Mouse (Mus musculus): Measurements from ENCODE around the gene Paxx. TPM values are rescaled to one million over a fixed set of nuclear protein-coding genes. Genes with fewer than 3 reads are reported as not detected.

Gene Paxx
- polyA plus RNA-seq, 1 experiment from 2014 or later, result 14.3 TPM

DNA sequence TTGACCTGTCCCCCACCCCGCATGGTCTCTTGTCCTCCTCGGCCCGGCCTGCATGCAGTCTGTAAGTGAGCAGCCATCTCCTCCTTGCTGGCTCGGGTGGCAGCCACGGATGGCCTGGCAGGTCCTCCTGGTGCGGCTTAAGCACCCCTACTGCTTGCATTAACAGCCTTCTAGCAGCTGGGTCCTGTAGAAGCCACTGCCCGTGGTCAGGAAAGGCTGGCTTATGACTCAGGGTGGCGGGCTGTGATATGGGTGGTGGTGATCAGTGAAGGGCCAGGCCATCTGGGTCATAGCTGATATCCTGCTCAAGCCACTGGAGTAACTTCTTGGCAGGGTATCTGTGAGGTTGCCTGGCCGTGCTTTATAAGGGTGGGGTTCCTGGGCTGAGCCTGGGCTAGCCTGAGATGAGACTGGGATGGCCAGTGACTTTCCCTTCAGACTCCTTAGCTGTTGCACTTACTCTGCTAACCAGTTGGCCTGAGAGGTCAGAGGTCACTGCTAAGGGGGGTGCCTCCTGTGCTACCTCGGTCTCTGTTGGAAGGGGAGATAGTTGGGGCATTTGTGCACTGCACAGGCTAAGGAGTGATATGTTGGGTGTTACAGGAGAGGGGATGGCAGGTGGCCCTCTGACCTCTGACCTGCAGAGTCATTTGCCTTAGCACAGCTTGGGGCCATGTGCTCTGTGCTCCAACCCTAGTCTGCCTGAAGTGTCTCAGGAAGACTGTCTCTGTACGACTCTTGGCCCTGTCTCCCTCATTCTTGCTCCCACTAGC lies 28.4 kb downstream of the Paxx start:
- Histone ChIP-seq H3K4me2 (ENCODE audit: low read depth, low read length) (no peak overlapping the region), H3K27me3 (ENCODE audit: control insufficient read depth, insufficient read depth, low read length) (0 out of 2 replicates have a peak, but pooled peaks cover 4% of the 10 kb centered on the region), H3K9me3 (replicated peaks; ENCODE audit: control insufficient read depth, low read length) (no peaks in the 10 kb centered on the region), H3K36me3 (replicated peaks; ENCODE audit: control insufficient read depth, insufficient read depth, low read depth, low read length) (no peaks in the 10 kb centered on the region), H3K4me1 (ENCODE audit: control insufficient read depth, insufficient read depth, low read length) (no peaks in the 10 kb centered on the region), H3K27ac (replicated peaks; ENCODE audit: low read depth, low read length) (no peak overlapping the region), H3K4me3 (ENCODE audit: low read depth, low read length) (no peak overlapping the region), H3K9ac (replicated peaks; ENCODE audit: low read length) (no peak overlapping the region)
- DNase-seq (ENCODE audit: low spot score), result no peak
- no peak for ATAC-seq (replicated peaks; ENCODE audit: insufficient number of reproducible peaks, low FRiP score, low TSS enrichment, low read depth)
- 71% methylated on average over 11 of the region's 11 CpGs for WGBS

DNA sequence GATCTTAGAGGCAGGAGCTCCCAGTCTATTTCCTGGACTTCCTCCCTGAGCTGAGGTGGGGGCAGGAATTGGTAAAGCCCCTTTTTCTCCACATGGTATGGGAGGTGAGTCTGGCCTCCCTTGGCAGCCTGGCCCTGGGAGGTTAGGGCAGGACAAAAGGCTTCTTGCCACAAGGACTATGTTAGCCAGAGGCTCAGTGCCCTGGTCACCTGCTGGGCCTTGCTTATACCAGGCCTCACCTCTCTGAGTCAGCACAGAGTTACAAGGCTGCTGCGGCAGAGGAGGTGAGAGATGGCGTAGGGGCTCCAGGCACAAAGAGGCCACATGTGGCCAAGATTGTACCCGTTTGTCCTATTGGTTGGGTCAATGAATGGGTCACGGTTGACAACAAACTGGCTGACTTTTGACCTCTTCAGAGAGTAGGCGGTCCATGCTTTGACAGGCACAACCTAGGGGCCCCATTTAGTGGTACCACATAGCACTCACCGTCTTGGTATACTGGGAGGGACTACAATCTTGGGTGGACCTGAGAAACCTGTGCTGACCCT lies 29.5 kb downstream of the Paxx start:
- DNase-seq (ENCODE audit: low spot score) (no peak), ATAC-seq (replicated peaks; ENCODE audit: insufficient number of reproducible peaks, low FRiP score, low TSS enrichment, low read depth) (no peak)
- Histone ChIP-seq H3K27ac (replicated peaks; ENCODE audit: low read depth, low read length) (no peak overlapping the region), H3K4me3 (ENCODE audit: low read depth, low read length) (no peak overlapping the region), H3K27me3 (ENCODE audit: control insufficient read depth, insufficient read depth, low read length) (0 out of 2 replicates have a peak, but pooled peaks cover 4% of the 10 kb centered on the region), H3K4me1 (ENCODE audit: control insufficient read depth, insufficient read depth, low read length) (no peaks in the 10 kb centered on the region), H3K36me3 (replicated peaks; ENCODE audit: control insufficient read depth, insufficient read depth, low read depth, low read length) (no peaks in the 10 kb centered on the region), H3K9me3 (replicated peaks; ENCODE audit: control insufficient read depth, low read length) (no peaks in the 10 kb centered on the region), H3K4me2 (ENCODE audit: low read depth, low read length) (no peak overlapping the region), H3K9ac (replicated peaks; ENCODE audit: low read length) (no peak overlapping the region)
- WGBS, result 52% methylated on average over 6 of the region's 6 CpGs

DNA sequence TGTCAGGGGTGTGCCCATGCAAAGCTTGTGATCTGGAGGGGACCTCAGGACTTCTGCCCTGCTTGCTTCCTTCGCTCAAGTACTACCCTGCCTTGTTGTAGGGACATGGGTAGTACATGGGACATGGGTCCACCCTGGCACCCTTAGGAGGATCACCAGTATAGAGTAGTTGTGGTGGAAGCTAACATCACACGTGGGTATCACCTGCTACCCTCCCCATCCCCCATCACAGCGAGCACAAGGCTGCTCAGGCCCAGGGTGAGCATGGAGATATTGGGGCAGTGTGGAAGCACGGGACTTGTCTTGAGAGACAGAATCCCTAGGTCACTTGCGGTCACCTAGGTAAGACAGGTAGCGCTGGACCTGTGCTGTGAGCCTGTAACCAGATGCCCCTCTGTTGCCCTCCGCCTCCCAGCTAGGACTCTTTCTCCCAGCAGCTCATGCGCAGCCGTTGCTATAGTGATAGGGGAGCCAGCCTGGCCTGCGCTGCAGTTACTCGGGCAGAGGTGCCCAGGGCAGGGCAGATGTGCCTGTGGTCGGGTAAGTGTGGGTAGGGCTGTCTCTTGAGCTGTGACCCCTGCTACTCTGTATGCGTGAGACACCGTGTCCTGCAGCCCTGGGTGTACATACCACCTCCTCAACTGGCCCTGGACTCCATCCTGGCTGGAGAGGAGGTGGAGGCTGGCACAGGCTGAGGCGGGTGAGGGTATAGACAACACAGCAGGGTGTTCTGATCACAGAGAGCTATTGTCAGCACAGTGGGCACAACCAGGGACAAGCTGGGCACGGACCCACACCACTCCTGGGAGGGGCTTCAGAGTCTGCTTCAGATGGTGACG lies 30.3 kb downstream of the Paxx start:
- ATAC-seq (replicated peaks; ENCODE audit: insufficient number of reproducible peaks, low FRiP score, low TSS enrichment, low read depth), result peak; percentile 29; the same call in 1 of the 2 replicates
- H3K4me1 ChIP-seq (ENCODE audit: control insufficient read depth, insufficient read depth, low read length), result no peaks in the 10 kb centered on the region
- no peaks in the 10 kb centered on the region for H3K36me3 ChIP-seq (replicated peaks; ENCODE audit: control insufficient read depth, insufficient read depth, low read depth, low read length)
- no peaks in the 10 kb centered on the region for H3K9me3 ChIP-seq (replicated peaks; ENCODE audit: control insufficient read depth, low read length)
- no peak for DNase-seq (ENCODE audit: low spot score)
- no peak overlapping the region for H3K27ac ChIP-seq (replicated peaks; ENCODE audit: low read depth, low read length)
- 66% methylated on average over 17 of the region's 17 CpGs for WGBS
- H3K4me2 ChIP-seq (ENCODE audit: low read depth, low read length), result no peak overlapping the region
- no peak overlapping the region for H3K9ac ChIP-seq (replicated peaks; ENCODE audit: low read length)
- H3K27me3 ChIP-seq (ENCODE audit: control insufficient read depth, insufficient read depth, low read length), result peaks cover 9% of the 10 kb centered on the region
- no peak overlapping the region for H3K4me3 ChIP-seq (ENCODE audit: low read depth, low read length)

DNA sequence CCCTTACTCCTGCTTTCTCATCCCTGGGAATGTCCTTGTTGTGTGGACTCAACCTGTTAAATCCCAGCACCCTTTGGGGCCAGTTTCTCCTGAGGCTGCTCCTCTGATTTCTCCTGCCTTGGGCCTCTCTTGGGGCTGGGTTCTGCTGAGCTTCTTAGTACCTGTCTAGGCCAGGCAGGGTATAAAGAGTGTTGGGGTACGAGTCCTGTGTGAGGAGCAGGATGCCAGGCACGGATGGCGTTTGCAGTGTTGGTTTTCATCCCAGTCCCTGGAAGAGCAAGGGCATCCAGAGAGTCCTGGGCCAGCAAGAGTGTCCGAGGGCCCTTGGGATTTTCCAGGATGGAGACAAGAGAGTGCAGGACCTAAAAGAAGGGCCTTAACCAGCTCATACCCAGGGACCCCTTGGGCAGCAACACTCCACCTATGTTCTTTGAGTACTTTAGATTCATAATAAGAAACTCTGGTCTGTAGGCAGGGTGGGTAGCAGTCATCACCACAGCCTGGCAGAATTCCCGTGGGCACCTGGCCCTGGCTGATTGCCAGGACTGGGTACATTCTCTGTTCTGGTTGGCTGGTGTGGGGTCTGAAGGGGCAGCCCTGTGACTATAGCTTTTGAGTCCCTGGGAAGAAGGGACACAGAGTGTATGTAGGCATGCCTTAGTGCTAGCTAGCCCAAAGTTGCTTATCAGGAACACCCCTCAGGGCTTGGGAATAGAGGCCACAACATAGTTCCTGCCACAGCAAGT lies 31.3 kb downstream of the Paxx start:
- no peak for ATAC-seq (replicated peaks; ENCODE audit: insufficient number of reproducible peaks, low FRiP score, low TSS enrichment, low read depth)
- no peak overlapping the region for H3K27ac ChIP-seq (replicated peaks; ENCODE audit: low read depth, low read length)
- H3K9me3 ChIP-seq (replicated peaks; ENCODE audit: control insufficient read depth, low read length), result no peaks in the 10 kb centered on the region
- H3K4me2 ChIP-seq (ENCODE audit: low read depth, low read length), result peak overlapping the region; percentile 94
- no peak overlapping the region for H3K9ac ChIP-seq (replicated peaks; ENCODE audit: low read length)
- H3K4me3 ChIP-seq (ENCODE audit: low read depth, low read length), result peak overlapping the region; percentile 69; the same call in 1 of the 2 replicates
- 77% methylated on average over 5 of the region's 5 CpGs for WGBS
- no peak for DNase-seq (ENCODE audit: low spot score)
- no peaks in the 10 kb centered on the region for H3K4me1 ChIP-seq (ENCODE audit: control insufficient read depth, insufficient read depth, low read length)
- H3K27me3 ChIP-seq (ENCODE audit: control insufficient read depth, insufficient read depth, low read length), result peaks cover 18% of the 10 kb centered on the region
- H3K36me3 ChIP-seq (replicated peaks; ENCODE audit: control insufficient read depth, insufficient read depth, low read depth, low read length), result no peaks in the 10 kb centered on the region

DNA sequence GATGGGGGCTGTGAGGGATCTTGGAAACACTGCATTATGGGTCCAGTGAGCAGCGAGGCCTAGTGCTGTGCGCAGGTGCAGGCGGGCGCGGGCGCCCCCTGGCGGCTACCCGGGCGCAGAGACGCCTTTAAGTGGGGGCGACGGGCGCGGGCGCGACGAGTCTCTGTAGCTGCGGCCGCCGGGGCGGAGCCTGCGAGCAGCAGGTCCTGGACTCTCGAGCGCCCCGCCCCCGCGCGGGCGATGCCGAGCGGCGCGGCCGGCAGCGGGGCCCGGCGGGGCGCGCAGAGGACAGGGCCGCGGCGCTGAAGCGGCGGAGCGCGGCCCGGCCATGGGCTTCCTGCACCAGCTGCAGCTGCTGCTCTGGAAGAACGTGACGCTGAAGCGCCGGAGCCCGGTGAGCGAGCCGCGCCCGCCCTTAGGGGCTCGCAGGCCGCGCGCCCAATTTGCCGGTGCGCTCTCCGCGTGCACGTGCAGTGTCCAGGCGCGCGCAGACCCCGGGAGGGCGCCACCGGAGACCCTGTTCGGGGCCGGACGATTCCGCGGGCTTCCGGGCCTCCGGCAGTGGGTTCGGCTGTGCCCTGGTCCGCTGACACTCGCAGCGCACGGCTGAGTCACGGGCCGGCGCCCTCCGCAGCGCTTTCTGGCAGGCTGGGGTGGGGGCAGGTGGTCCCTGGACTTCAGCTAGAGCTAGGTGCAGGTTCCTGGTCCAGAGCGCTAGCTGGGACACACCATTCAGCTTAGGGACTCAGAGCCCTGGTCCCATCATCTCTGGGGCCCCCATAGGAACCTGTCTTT lies 32.3 kb downstream of the Paxx start, which contains the start of gene Abca2:
TSS of gene Abca2 (plus strand) at position 262 of the 795 bp plus-strand sequence.
- under 1% methylated on average over 81 of the region's 89 CpGs for WGBS
- Histone ChIP-seq H3K9ac (replicated peaks; ENCODE audit: low read length) (peak within 1 kb of the TSS; percentile 79), H3K4me1 (ENCODE audit: control insufficient read depth, insufficient read depth, low read length) (no peaks in the 10 kb centered on the region), H3K9me3 (replicated peaks; ENCODE audit: control insufficient read depth, low read length) (no peaks in the 10 kb centered on the region), H3K4me3 (ENCODE audit: low read depth, low read length) (peak within 1 kb of the TSS; percentile 69), H3K36me3 (replicated peaks; ENCODE audit: control insufficient read depth, insufficient read depth, low read depth, low read length) (no peaks in the 10 kb centered on the region), H3K27ac (replicated peaks; ENCODE audit: low read depth, low read length) (no peak within 1 kb of the TSS; the same call in 1 of the 2 replicates), H3K27me3 (ENCODE audit: control insufficient read depth, insufficient read depth, low read length) (peaks cover 18% of the 10 kb centered on the region), H3K4me2 (ENCODE audit: low read depth, low read length) (peak within 1 kb of the TSS; percentile 94)
- ATAC-seq (replicated peaks; ENCODE audit: insufficient number of reproducible peaks, low FRiP score, low TSS enrichment, low read depth), result peak; percentile 86
- DNase-seq (ENCODE audit: low spot score), result peak; percentile 94

DNA sequence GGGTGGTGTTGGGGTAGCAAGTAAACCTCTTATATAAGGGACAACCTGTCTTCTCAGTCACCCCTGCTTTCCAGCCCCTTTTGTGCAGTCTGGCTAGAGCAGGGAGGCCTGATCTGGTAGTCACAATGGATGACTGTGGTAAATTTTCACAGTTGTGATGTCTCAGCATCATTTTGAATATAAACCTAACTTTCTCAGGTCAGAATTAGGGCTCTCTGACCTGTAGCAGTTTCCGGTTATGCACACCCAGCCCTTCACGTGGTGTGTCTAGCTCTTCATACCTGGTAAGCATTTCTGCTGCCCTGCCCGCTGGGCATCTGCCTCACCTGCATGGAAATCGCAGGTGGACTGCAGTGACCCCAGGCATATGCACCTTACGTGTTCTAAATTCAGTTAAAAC lies 33.6 kb downstream of the Paxx start:
- 93% methylated on average over 5 of the region's 5 CpGs for WGBS
- no peak for ATAC-seq (replicated peaks; ENCODE audit: insufficient number of reproducible peaks, low FRiP score, low TSS enrichment, low read depth)

DNA sequence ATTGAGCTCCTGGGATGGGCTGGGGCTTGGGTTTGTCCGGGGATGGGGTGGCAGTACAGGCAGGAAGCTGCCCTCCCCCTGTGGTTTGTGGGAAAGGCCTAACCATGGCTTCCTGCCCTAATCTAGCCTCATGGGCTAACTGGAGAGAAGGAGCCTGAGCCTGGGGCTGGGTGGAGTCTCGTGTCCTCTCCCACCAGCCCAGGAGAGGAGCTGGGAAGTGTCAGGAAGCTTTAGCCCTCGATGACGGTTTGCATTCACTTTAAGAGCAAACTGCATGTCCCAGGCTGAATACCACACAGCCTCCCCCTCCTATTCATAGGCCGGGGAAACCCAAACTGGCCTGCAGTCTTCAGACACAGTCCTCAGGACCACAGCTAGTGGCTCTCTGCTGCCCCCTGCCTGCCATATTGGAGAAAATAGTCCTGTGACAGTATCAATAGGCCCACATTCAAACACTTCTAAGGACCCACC lies 34.1 kb downstream of the Paxx start:
- no peak for ATAC-seq (replicated peaks; ENCODE audit: insufficient number of reproducible peaks, low FRiP score, low TSS enrichment, low read depth)
- peak; percentile 84 for DNase-seq (ENCODE audit: low spot score)
- no peaks in the 10 kb centered on the region for H3K36me3 ChIP-seq (replicated peaks; ENCODE audit: control insufficient read depth, insufficient read depth, low read depth, low read length)
- no peaks in the 10 kb centered on the region for H3K9me3 ChIP-seq (replicated peaks; ENCODE audit: control insufficient read depth, low read length)
- peaks cover 18% of the 10 kb centered on the region for H3K27me3 ChIP-seq (ENCODE audit: control insufficient read depth, insufficient read depth, low read length)
- no peak overlapping the region for H3K4me3 ChIP-seq (ENCODE audit: low read depth, low read length)
- no peaks in the 10 kb centered on the region for H3K4me1 ChIP-seq (ENCODE audit: control insufficient read depth, insufficient read depth, low read length)
- 26% methylated on average over 5 of the region's 5 CpGs for WGBS
- no peak overlapping the region for H3K27ac ChIP-seq (replicated peaks; ENCODE audit: low read depth, low read length)
- no peak overlapping the region for H3K4me2 ChIP-seq (ENCODE audit: low read depth, low read length)
- H3K9ac ChIP-seq (replicated peaks; ENCODE audit: low read length), result no peak overlapping the region

More for the DNA sequence above, 33.6 kb downstream of the Paxx start:
- Histone ChIP-seq H3K27ac (replicated peaks; ENCODE audit: low read depth, low read length) (no peak overlapping the region), H3K9me3 (replicated peaks; ENCODE audit: control insufficient read depth, low read length) (no peaks in the 10 kb centered on the region), H3K4me1 (ENCODE audit: control insufficient read depth, insufficient read depth, low read length) (no peaks in the 10 kb centered on the region), H3K36me3 (replicated peaks; ENCODE audit: control insufficient read depth, insufficient read depth, low read depth, low read length) (no peaks in the 10 kb centered on the region), H3K9ac (replicated peaks; ENCODE audit: low read length) (no peak overlapping the region), H3K27me3 (ENCODE audit: control insufficient read depth, insufficient read depth, low read length) (peaks cover 18% of the 10 kb centered on the region), H3K4me3 (ENCODE audit: low read depth, low read length) (no peak overlapping the region), H3K4me2 (ENCODE audit: low read depth, low read length) (no peak overlapping the region)
- DNase-seq (ENCODE audit: low spot score), result no peak

Data from embryonic facial prominence, embryonic 11.5 days (tissue).